Mouse (Mus musculus) myocyte (in vitro differentiated cells): ENCODE measurements around the gene Fkbpl. TPM values are rescaled to one million over a fixed set of nuclear protein-coding genes. Genes with fewer than 3 reads are reported as not detected.
A peak's percentile ranks its signal among the peaks of the same experiment; 100 is the strongest.

Experiments used
- H3K27me3 ChIP-seq: one replicate; pipeline ENCODE4 v1.6.1; 2011; ENCODE audit not compliant: control insufficient read depth, insufficient read depth, insufficient read length
- H3K36me3 ChIP-seq: one replicate; pipeline ENCODE4 v1.6.1; 2011; ENCODE audit not compliant: control insufficient read depth, insufficient read depth
- H3K4me2 ChIP-seq: one replicate; pipeline ENCODE4 v1.6.1; 2011; ENCODE audit warnings: low read depth, control low read depth
- H3K4me3 ChIP-seq: one replicate; pipeline ENCODE4 v1.5.1; 2011; ENCODE audit warnings: mild to moderate bottlenecking, control low read depth, moderate library complexity
- H3K79me2 ChIP-seq: one replicate; pipeline ENCODE4 v1.6.1; 2011; ENCODE audit not compliant: control insufficient read depth, insufficient read depth
- H3ac ChIP-seq: one replicate; pipeline ENCODE4 v1.6.1; 2011; ENCODE audit not compliant: control insufficient read depth, insufficient read length
- CEBPB ChIP-seq: IDR thresholded peaks from 2 replicates; pipeline ENCODE4 v1.6.1; 2011; ENCODE audit warnings: mild to moderate bottlenecking, moderate library complexity; ENCODE audit not compliant: poor library complexity, insufficient read depth, severe bottlenecking
- E2F4 ChIP-seq: IDR thresholded peaks from one replicate; pipeline ENCODE4 v1.6.1; 2011; ENCODE audit warnings: mild to moderate bottlenecking, control low read depth, moderate library complexity; ENCODE audit not compliant: insufficient read depth
- MAX ChIP-seq: IDR thresholded peaks from one replicate; pipeline ENCODE4 v1.6.1; 2011; ENCODE audit warnings: low read depth, mild to moderate bottlenecking, control low read depth
- MYOD1 ChIP-seq, 3 experiments: IDR thresholded peaks; one replicate each; pipeline ENCODE4 v1.6.1; 2011; ENCODE audit warnings: control low read depth in 2 of 3, low read depth in 2 of 3, mild to moderate bottlenecking in 2 of 3, moderate library complexity in 1 of 3; ENCODE audit not compliant: insufficient read length in 2 of 3, control insufficient read depth in 1 of 3
- MYOG ChIP-seq, 3 experiments: IDR thresholded peaks; one replicate each; pipeline ENCODE4 v1.6.1; 2011; ENCODE audit warnings: control low read depth in 2 of 3, low read depth in 2 of 3, mild to moderate bottlenecking in 2 of 3; ENCODE audit not compliant: insufficient read length in 2 of 3, control insufficient read depth in 1 of 3, insufficient read depth in 1 of 3
- POLR2A ChIP-seq: IDR thresholded peaks from one replicate; pipeline ENCODE4 v1.6.1; 2011; ENCODE audit warnings: low read depth, mild to moderate bottlenecking, control low read depth, moderate library complexity; ENCODE audit not compliant: insufficient read length
- POLR2AphosphoS2 ChIP-seq: IDR thresholded peaks from one replicate; pipeline ENCODE4 v1.6.1; 2011; ENCODE audit warnings: low read depth, control low read depth; ENCODE audit not compliant: insufficient read length
- REST ChIP-seq: IDR thresholded peaks from one replicate; pipeline ENCODE4 v1.6.1; 2011; ENCODE audit warnings: mild to moderate bottlenecking, control low read depth, moderate library complexity; ENCODE audit not compliant: insufficient read depth, insufficient read length
- SRF ChIP-seq: IDR thresholded peaks from one replicate; pipeline ENCODE4 v1.6.1; 2011; ENCODE audit warnings: low read depth; ENCODE audit not compliant: control insufficient read depth, insufficient read length
- TCF12 ChIP-seq: IDR thresholded peaks from one replicate; pipeline ENCODE4 v1.6.1; 2011; ENCODE audit warnings: mild to moderate bottlenecking, control low read depth; ENCODE audit not compliant: poor library complexity, insufficient read depth, severe bottlenecking
- TCF3 ChIP-seq: IDR thresholded peaks from one replicate; pipeline ENCODE4 v1.6.1; 2011; ENCODE audit warnings: low read depth, control low read depth; ENCODE audit not compliant: insufficient read length
- USF1 ChIP-seq: IDR thresholded peaks from one replicate; pipeline ENCODE4 v1.6.1; 2011; ENCODE audit warnings: low read depth, mild to moderate bottlenecking, control low read depth, moderate library complexity
- polyA plus RNA-seq: library from polyadenylated mRNA; unstranded; fragments of >200 nt; fragmentation: generic; extraction: Trizol; gene quantifications from one replicate; pipeline ENCODE4 v1.2.1, GENCODE M21; 2012; ENCODE audit warnings: missing spikeins

Gene Fkbpl
- polyA plus RNA-seq, 1 experiment: 13.5 TPM

GRCm38 (mm10) chr17:34670235-34670634, 25.7 kb downstream of the Fkbpl start, which contains the start of gene Tnxb:
TSS of gene Tnxb (plus strand) at chr17:34670535.
- Histone ChIP-seq H3K4me2 (no peak within 1 kb of the TSS), H3K79me2 (no peaks in the 10 kb centered on the region)
- TF ChIP-seq REST (no peak), TCF12 (no peak), CEBPB (no peak), USF1 (no peak), SRF (no peak), TCF3 (no peak), MYOD1 (IDR thresholded peaks at IDR 0.05; ENCODE audit: control insufficient read depth in 1 of 3, insufficient read length in 2 of 3, low read depth in 2 of 3) (no peak), E2F4 (no peak), POLR2AphosphoS2 (no peak), POLR2A (no peak), MAX (no peak), MYOG (IDR thresholded peaks at IDR 0.05; ENCODE audit: control insufficient read depth in 1 of 3, insufficient read depth in 1 of 3, insufficient read length in 2 of 3, low read depth in 2 of 3) (no peak)

DNA sequence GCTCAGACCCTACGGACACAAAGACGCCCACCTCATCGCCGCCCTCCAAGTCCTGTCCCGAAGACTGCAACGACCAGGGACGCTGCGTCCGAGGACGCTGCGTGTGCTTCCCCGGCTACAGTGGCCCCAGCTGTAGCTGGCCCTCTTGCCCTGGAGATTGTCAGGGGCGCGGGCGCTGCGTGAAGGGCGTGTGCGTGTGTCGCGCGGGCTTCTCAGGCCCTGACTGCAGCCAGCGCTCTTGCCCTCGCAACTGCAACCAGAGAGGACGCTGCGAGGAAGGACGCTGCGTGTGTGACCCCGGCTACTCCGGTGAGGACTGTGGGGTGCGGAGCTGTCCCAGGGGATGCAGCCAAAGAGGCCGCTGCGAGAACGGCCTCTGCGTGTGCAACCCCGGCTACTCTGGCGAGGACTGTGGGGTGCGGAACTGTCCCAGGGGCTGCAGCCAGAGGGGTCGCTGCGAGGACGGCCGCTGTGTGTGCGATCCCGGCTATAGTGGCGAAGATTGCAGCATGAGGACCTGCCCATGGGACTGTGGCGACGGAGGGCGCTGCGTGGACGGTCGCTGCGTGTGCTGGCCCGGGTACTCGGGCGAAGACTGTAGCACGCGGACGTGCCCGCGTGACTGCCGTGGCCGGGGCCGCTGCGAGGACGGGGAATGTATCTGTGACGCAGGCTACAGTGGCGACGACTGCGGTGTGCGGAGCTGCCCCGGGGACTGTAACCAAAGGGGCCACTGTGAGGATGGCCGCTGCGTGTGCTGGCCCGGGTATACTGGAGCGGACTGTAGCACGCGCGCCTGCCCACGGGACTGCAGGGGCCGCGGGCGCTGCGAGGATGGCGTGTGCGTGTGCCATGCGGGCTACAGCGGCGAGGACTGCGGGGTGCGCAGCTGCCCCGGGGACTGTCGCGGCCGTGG, 26.8 kb downstream of the Fkbpl start:
- Histone ChIP-seq H3ac (peak overlapping the region; percentile 1), H3K4me2 (no peak overlapping the region), H3K79me2 (no peaks in the 10 kb centered on the region), H3K4me3 (no peak overlapping the region), H3K36me3 (no peaks in the 10 kb centered on the region), H3K27me3 (peaks cover 75% of the 10 kb centered on the region)
- no peak for TF ChIP-seq POLR2A
- no peak for TF ChIP-seq POLR2AphosphoS2

More at GRCm38 (mm10) chr17:34670235-34670634, 25.7 kb downstream of the Fkbpl start, which contains the start of gene Tnxb:
- no peak within 1 kb of the TSS for H3K4me3 ChIP-seq
- H3K36me3 ChIP-seq: no peaks in the 10 kb centered on the region
- peaks cover 73% of the 10 kb centered on the region for H3K27me3 ChIP-seq
- H3ac ChIP-seq: peak within 1 kb of the TSS; percentile 1

DNA sequence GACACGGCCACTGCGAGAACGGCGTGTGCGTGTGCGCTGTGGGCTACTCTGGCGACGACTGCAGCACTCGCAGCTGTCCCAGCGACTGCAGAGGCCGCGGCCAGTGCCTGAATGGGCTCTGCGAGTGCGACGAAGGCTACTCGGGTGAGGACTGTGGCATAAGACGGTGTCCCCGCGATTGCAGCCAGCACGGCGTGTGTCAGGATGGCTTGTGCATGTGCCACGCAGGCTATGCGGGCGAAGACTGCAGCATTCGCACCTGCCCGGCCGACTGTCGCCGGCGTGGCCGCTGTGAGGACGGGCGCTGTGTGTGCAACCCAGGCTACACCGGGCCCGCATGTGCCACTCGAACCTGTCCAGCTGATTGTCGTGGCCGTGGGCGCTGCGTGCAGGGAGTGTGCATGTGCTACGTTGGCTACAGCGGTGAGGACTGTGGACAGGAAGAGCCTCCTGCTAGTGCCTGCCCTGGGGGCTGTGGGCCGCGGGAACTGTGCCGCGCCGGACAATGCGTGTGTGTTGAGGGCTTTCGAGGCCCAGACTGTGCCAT, 27.8 kb downstream of the Fkbpl start:
- no peak for TF ChIP-seq CEBPB
- TF ChIP-seq POLR2AphosphoS2: no peak
- TF ChIP-seq TCF12: no peak
- TF ChIP-seq MYOG (IDR thresholded peaks at IDR 0.05; ENCODE audit: control insufficient read depth in 1 of 3, insufficient read depth in 1 of 3, insufficient read length in 2 of 3, low read depth in 2 of 3): no peak
- no peak for TF ChIP-seq SRF
- TF ChIP-seq E2F4: no peak
- TF ChIP-seq REST: no peak
- TF ChIP-seq USF1: no peak
- no peak for TF ChIP-seq MAX
- peaks cover 82% of the 10 kb centered on the region for H3K27me3 ChIP-seq
- peak overlapping the region; percentile 1 for H3ac ChIP-seq
- H3K4me2 ChIP-seq: no peak overlapping the region
- no peak overlapping the region for H3K4me3 ChIP-seq
- H3K36me3 ChIP-seq: no peaks in the 10 kb centered on the region
- no peaks in the 10 kb centered on the region for H3K79me2 ChIP-seq

GRCm38 (mm10) chr17:34673139-34673538, 28.6 kb downstream of the Fkbpl start:
- H3K27me3 ChIP-seq: peaks cover 83% of the 10 kb centered on the region
- H3K4me2 ChIP-seq: no peak overlapping the region
- TF ChIP-seq SRF (no peak), MYOG (IDR thresholded peaks at IDR 0.05; ENCODE audit: control insufficient read depth in 1 of 3, insufficient read depth in 1 of 3, insufficient read length in 2 of 3, low read depth in 2 of 3) (no peak), POLR2AphosphoS2 (no peak), USF1 (no peak), TCF12 (no peak), REST (no peak), CEBPB (no peak), E2F4 (no peak), POLR2A (no peak), TCF3 (no peak), MAX (no peak), MYOD1 (IDR thresholded peaks at IDR 0.05; ENCODE audit: control insufficient read depth in 1 of 3, insufficient read length in 2 of 3, low read depth in 2 of 3) (no peak)

More at GRCm38 (mm10) chr17:34673139-34673538, 28.6 kb downstream of the Fkbpl start:
- no peak overlapping the region for H3ac ChIP-seq
- H3K79me2 ChIP-seq: no peaks in the 10 kb centered on the region
- no peak overlapping the region for H3K4me3 ChIP-seq
- H3K36me3 ChIP-seq: no peaks in the 10 kb centered on the region
